Mouse (Mus musculus) limb, embryonic 10.5 days (tissue): ENCODE measurements around the gene Tspan11. TPM values are rescaled to one million over a fixed set of nuclear protein-coding genes. Genes with fewer than 3 reads are reported as not detected.

ENCODE experiments used
- DNase-seq: peaks from one replicate; pipeline ENCODE4 v3.0.0-alpha.2; 2017; ENCODE audit warnings: low spot score
- H3K27ac ChIP-seq: fragments of 300-500 bp; sonication (generic); 2 replicates; pipeline ENCODE4 v1.5.1; 2016; ENCODE audit warnings: mild to moderate bottlenecking
- H3K27me3 ChIP-seq: fragments of 300-500 bp; sonication (generic); 2 replicates; pipeline ENCODE4 v1.6.1; 2016; ENCODE audit warnings: low read depth, mild to moderate bottlenecking; ENCODE audit not compliant: poor library complexity, severe bottlenecking
- H3K36me3 ChIP-seq: fragments of 300-500 bp; sonication (generic); 2 replicates; pipeline ENCODE4 v1.6.1; 2016; ENCODE audit warnings: mild to moderate bottlenecking, moderate library complexity
- H3K4me1 ChIP-seq: fragments of 300-500 bp; sonication (generic); 2 replicates; pipeline ENCODE4 v1.6.1; 2016
- H3K4me3 ChIP-seq: fragments of 300-500 bp; sonication (generic); 2 replicates; pipeline ENCODE4 v1.5.1; 2016; ENCODE audit warnings: mild to moderate bottlenecking, moderate library complexity
- H3K9me3 ChIP-seq: fragments of 300-500 bp; sonication (generic); replicated peaks from 2 replicates; pipeline ENCODE4 v1.6.1; 2016; ENCODE audit warnings: mild to moderate bottlenecking
- WGBS: fragments of 180-500 bp; shearing (Covaris S2); methylation state at CpG from one replicate; pipeline ENCODE4 v1.1.7; 2016; 5-methylcytosine and 5-hydroxymethylcytosine counted together
- polyA plus RNA-seq: library from polyadenylated mRNA; unstranded; fragments of >200 nt; fragmentation: Nextera tagmentation; extraction: Ambion mirVana; gene quantifications from 2 replicates; pipeline ENCODE4 v1.2.1, GENCODE M21; 2016

Gene Tspan11
- polyA plus RNA-seq, 1 experiment from 2014 or later, result 9.2 TPM

- 40% methylated on average over 6 of the region's 6 CpGs for WGBS
- Histone ChIP-seq H3K9me3 (peaks cover 4% of the 10 kb centered on the region; the same call in 1 of the 2 replicates), H3K4me1 (peaks cover 9% of the 10 kb centered on the region), H3K27me3 (peaks cover 11% of the 10 kb centered on the region), H3K36me3 (no peaks in the 10 kb centered on the region), H3K27ac (no peak overlapping the region), H3K4me3 (no peak overlapping the region)
- DNase-seq, result no peak
These were observed 6.2 kb downstream of the Tspan11 start for GRCm38 (mm10) chr6:127893611-127894010.

DNA sequence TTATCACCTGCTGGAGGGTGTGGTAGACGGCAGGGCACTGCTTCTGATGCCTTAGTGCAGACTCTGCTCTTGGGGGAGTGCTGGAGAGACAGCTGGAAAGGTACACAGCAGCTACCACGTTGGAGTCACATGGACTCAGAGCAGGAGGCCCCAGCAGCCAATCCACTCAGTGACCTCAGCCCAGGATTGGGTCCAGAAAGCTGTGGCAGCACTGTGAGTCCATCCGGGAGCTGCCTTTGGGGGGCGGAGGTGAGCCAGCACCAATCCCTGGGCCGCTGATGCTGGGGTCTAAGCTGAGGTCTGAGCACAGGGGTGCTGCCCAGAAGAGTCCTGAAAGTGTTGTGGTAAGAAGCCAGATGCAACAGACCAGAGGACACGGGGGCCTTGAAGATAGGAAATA, 7.6 kb downstream of the Tspan11 start:
- peaks cover 4% of the 10 kb centered on the region; the same call in 1 of the 2 replicates for H3K9me3 ChIP-seq
- H3K4me3 ChIP-seq, result no peak overlapping the region
- H3K36me3 ChIP-seq, result no peaks in the 10 kb centered on the region
- 0 out of 2 replicates have a peak, but pooled peaks cover 5% of the 10 kb centered on the region for H3K4me1 ChIP-seq
- DNase-seq, result no peak
- H3K27ac ChIP-seq, result no peak overlapping the region
- H3K27me3 ChIP-seq, result peaks cover 7% of the 10 kb centered on the region
- WGBS, result 36% methylated on average over 6 of the region's 6 CpGs

GRCm38 (mm10) chr6:127896425-127896824, 9.0 kb downstream of the Tspan11 start:
- 0 out of 2 replicates have a peak, but pooled peaks cover 5% of the 10 kb centered on the region for H3K4me1 ChIP-seq
- H3K36me3 ChIP-seq, result no peaks in the 10 kb centered on the region
- WGBS, result 89% methylated on average over 3 of the region's 3 CpGs
- peaks cover 7% of the 10 kb centered on the region for H3K27me3 ChIP-seq
- H3K27ac ChIP-seq, result no peak overlapping the region
- no peak for DNase-seq
- peaks cover 4% of the 10 kb centered on the region; the same call in 1 of the 2 replicates for H3K9me3 ChIP-seq
- no peak overlapping the region for H3K4me3 ChIP-seq

GRCm38 (mm10) chr6:127897342-127897741, 10.0 kb downstream of the Tspan11 start:
- Histone ChIP-seq H3K36me3 (no peaks in the 10 kb centered on the region), H3K9me3 (peaks cover 4% of the 10 kb centered on the region; the same call in 1 of the 2 replicates)
- WGBS, result 96% methylated on average over 3 of the region's 3 CpGs

GRCm38 (mm10) chr6:127900062-127900461, 12.7 kb downstream of the Tspan11 start:
- H3K27me3 ChIP-seq, result no peaks in the 10 kb centered on the region
- no peak for DNase-seq
- H3K36me3 ChIP-seq, result no peaks in the 10 kb centered on the region
- 91% methylated on average over 6 of the region's 6 CpGs for WGBS
- 0 out of 2 replicates have a peak, but pooled peaks cover 1% of the 10 kb centered on the region for H3K4me1 ChIP-seq
- peaks cover 4% of the 10 kb centered on the region; the same call in 1 of the 2 replicates for H3K9me3 ChIP-seq
- no peak overlapping the region for H3K4me3 ChIP-seq
- H3K27ac ChIP-seq, result no peak overlapping the region

More at GRCm38 (mm10) chr6:127897342-127897741, 10.0 kb downstream of the Tspan11 start:
- DNase-seq, result no peak
- H3K27ac ChIP-seq, result no peak overlapping the region
- 0 out of 2 replicates have a peak, but pooled peaks cover 5% of the 10 kb centered on the region for H3K4me1 ChIP-seq
- H3K4me3 ChIP-seq, result no peak overlapping the region
- H3K27me3 ChIP-seq, result peaks cover 7% of the 10 kb centered on the region; the same call in 1 of the 2 replicates

- DNase-seq, result no peak
- Histone ChIP-seq H3K27ac (no peak overlapping the region), H3K4me3 (no peak overlapping the region), H3K36me3 (no peaks in the 10 kb centered on the region), H3K9me3 (peaks cover 4% of the 10 kb centered on the region; the same call in 1 of the 2 replicates), H3K4me1 (no peaks in the 10 kb centered on the region), H3K27me3 (no peaks in the 10 kb centered on the region)
- 83% methylated on average over 3 of the region's 3 CpGs for WGBS
These were observed 13.9 kb downstream of the Tspan11 start for GRCm38 (mm10) chr6:127901261-127901660.

GRCm38 (mm10) chr6:127901669-127902068, 14.3 kb downstream of the Tspan11 start:
- 89% methylated on average over 5 of the region's 5 CpGs for WGBS
- no peak for DNase-seq
- Histone ChIP-seq H3K9me3 (peaks cover 4% of the 10 kb centered on the region; the same call in 1 of the 2 replicates), H3K27ac (no peak overlapping the region), H3K4me3 (no peak overlapping the region), H3K27me3 (no peaks in the 10 kb centered on the region), H3K36me3 (no peaks in the 10 kb centered on the region), H3K4me1 (no peaks in the 10 kb centered on the region)

DNA sequence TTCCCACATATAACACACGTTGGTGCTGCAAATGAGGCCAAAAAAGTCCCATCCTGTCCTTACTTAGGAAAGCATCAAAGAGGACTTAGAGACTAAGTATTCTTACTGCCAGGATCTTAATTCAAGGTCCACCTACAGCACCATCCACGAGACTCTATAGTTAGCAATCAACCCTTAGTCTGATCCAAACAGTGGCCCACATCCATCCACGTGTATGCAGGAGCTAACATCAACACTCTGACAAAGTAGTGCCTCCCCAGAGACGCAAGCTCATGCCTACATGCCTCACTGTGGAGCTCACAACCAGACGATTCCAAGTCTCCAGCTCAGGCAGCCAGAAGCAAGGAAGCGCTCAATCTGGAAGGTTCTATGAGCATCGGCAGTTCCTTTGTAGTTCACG, 15.2 kb downstream of the Tspan11 start:
- 89% methylated on average over 8 of the region's 8 CpGs for WGBS
- no peaks in the 10 kb centered on the region for H3K4me1 ChIP-seq

GRCm38 (mm10) chr6:127910638-127911037, 23.2 kb downstream of the Tspan11 start:
- H3K27ac ChIP-seq, result no peak overlapping the region
- no peak for DNase-seq
- no peaks in the 10 kb centered on the region for H3K9me3 ChIP-seq
- 94% methylated on average over 4 of the region's 4 CpGs for WGBS
- no peaks in the 10 kb centered on the region for H3K27me3 ChIP-seq
- H3K4me1 ChIP-seq, result no peaks in the 10 kb centered on the region
- peaks cover 8% of the 10 kb centered on the region; the same call in 1 of the 2 replicates for H3K36me3 ChIP-seq
- H3K4me3 ChIP-seq, result no peak overlapping the region

More for the DNA sequence above, 15.2 kb downstream of the Tspan11 start:
- Histone ChIP-seq H3K27me3 (no peaks in the 10 kb centered on the region), H3K4me3 (no peak overlapping the region), H3K36me3 (no peaks in the 10 kb centered on the region), H3K9me3 (peaks cover 4% of the 10 kb centered on the region; the same call in 1 of the 2 replicates), H3K27ac (no peak overlapping the region)
- DNase-seq, result no peak

DNA sequence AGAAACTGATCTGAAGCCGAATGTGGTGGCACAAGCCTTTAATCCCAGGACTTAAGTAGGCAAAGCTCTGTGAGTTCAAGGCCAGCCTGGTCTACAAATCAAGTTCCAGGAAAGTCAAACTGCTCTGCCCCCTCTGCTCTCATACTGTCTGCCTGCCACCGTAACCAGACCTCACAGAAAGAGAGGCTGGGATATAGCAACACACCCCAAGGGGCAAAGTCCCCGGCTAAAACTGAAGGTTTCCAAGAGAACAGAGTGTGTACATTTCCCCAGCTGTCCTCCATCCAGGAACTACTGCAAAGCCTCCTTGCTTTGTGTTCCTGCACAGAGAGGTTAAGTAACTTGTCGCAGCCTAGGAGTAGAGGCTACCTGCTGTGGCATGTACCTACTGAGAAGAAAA, 24.3 kb downstream of the Tspan11 start:
- H3K27ac ChIP-seq, result no peak overlapping the region
- H3K4me3 ChIP-seq, result no peak overlapping the region
- H3K9me3 ChIP-seq, result no peaks in the 10 kb centered on the region
- H3K27me3 ChIP-seq, result no peaks in the 10 kb centered on the region
- no peaks in the 10 kb centered on the region for H3K4me1 ChIP-seq
- no peak for DNase-seq
- WGBS, result 80% methylated on average over 4 of the region's 4 CpGs
- peaks cover 18% of the 10 kb centered on the region; the same call in 1 of the 2 replicates for H3K36me3 ChIP-seq

DNA sequence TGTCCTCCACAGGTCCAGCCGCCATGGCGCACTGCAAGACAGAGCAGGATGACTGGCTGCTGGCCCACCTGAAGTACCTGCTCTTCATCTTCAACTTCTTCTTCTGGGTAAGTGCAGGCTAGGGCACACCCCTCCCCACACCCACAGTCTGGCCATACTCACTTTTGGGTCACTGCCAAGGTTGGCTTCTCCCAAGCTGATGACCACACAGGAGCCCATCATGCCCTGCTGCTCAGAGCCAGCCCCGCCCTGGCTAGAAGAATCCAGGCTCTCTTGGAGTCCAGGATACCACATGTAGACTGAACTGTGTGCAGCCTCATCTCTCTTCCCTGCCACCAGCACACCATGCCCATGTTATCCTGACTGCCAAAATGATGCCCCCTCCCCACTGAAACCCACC, 25.5 kb downstream of the Tspan11 start:
- Histone ChIP-seq H3K27ac (no peak overlapping the region), H3K4me3 (no peak overlapping the region), H3K27me3 (no peaks in the 10 kb centered on the region), H3K36me3 (peaks cover 20% of the 10 kb centered on the region; the same call in 1 of the 2 replicates), H3K4me1 (no peaks in the 10 kb centered on the region), H3K9me3 (no peaks in the 10 kb centered on the region)
- 95% methylated on average over 3 of the region's 3 CpGs for WGBS
- no peak for DNase-seq

DNA sequence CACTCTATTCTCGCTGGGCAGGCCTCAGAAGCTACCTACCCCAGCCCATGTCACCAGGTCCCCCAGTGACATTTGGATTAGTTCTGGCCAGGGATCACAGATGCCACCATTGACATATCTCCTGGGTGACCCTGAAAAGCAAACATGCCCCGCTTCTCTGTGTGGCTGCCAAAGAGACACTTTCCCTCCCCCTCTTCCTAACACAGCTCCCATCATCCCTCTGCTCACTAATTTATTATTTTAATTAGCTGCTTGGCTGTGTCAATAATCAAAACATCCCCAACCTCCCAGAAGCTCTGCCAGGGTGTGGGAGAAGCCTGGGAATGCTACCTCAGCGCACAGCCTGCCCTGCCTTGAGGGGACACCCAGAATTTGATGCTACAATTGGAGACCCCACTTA, 29.6 kb downstream of the Tspan11 start:
- H3K9me3 ChIP-seq, result no peaks in the 10 kb centered on the region
- H3K4me1 ChIP-seq, result 0 out of 2 replicates have a peak, but pooled peaks cover 5% of the 10 kb centered on the region
- H3K27me3 ChIP-seq, result peaks cover 10% of the 10 kb centered on the region; the same call in 1 of the 2 replicates
- H3K27ac ChIP-seq, result no peak overlapping the region
- peaks cover 20% of the 10 kb centered on the region; the same call in 1 of the 2 replicates for H3K36me3 ChIP-seq
- H3K4me3 ChIP-seq, result no peak overlapping the region
- DNase-seq, result no peak
- WGBS, result 80% methylated on average over 3 of the region's 3 CpGs

GRCm38 (mm10) chr6:127917712-127918111, 30.3 kb downstream of the Tspan11 start:
- no peak overlapping the region for H3K27ac ChIP-seq

More at GRCm38 (mm10) chr6:127917712-127918111, 30.3 kb downstream of the Tspan11 start:
- H3K9me3 ChIP-seq, result no peaks in the 10 kb centered on the region
- peaks cover 15% of the 10 kb centered on the region; the same call in 1 of the 2 replicates for H3K27me3 ChIP-seq
- 0 out of 2 replicates have a peak, but pooled peaks cover 5% of the 10 kb centered on the region for H3K4me1 ChIP-seq
- DNase-seq, result no peak
- H3K4me3 ChIP-seq, result no peak overlapping the region
- 63% methylated on average over 4 of the region's 4 CpGs for WGBS
- H3K36me3 ChIP-seq, result peaks cover 20% of the 10 kb centered on the region; the same call in 1 of the 2 replicates
